Mouse (Mus musculus): Measurements from ENCODE around the gene Mast4.

Mast4 gene

DNA sequence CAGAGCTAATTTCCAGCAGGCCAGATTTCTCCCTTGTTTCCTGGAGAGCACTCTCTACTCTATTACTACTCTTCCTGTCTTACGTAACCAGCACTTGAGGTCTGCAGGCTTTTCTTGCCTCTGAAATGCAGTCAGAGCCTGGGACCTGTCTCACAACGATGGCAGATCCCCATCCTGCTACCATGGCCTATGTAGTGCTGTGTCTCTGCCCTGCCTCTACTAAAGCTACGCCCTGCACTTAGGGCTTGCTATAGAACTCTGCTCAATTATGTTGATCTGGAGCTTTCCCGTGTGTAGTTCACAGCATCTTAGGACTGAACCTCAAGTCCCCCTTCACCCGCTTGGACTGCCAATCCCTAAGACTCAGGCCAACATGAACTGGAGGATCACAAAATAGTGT, 150.7 kb downstream of the Mast4 start:
- peak; percentile 76 for DNase-seq

DNA sequence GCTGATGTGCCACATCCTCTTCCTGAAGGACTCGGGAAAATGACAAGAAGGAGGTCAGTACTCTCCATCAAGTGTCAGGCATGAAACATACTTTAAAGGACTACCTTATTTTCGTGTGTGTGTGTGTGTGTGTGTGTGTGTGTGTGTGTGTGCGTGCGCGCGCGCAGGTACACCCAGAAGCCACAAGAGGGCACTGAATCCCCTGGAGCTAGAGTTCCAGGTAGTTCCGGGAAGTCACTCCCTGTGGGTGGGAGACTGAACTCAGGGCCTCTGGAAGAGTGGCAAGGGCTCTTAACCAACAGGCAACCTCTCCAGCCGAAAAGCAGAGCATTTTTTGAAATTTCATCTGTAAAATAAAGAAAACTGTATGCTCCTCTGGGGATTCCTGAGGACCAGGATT, 152.5 kb downstream of the Mast4 start:
- no peak for DNase-seq

DNA sequence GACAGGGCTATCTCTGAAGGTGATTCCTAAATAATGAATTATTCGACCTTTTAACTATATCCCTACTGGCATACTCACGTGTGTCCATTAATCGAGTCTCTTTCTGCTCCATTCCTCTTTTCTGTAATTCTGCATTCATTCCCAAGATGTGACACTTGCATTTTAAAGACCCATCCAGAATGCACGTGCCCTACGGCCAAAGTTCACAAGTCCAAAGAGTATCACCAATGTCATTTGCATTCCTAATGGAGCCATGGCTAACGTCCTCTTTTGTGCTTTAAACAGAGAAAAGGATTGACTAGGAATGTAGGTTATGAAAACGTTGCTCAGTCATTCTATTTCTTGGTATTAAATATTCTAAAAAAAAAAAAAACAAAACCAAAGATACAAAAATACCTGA, 157.4 kb downstream of the Mast4 start:
- peak; percentile 66 for DNase-seq

DNA sequence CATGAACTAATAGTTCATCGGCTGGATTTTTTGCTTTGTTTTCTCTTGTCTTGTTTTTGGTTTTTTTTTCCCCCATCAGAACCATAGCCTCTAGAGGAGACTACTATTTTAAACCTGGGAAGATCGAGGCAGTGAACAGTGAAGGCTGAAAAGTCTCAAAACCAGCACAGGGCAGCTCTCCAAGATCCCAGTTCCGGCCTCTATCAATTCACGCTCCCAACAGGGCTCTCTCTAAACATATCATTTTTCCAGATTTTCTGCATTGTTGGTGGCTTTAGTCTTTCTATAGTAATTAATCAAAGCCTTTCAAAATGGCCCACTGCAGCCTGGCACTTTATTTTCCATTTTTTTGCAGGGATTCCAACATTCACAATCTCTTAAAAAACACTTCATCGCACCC, 159.9 kb downstream of the Mast4 start:
- DNase-seq, result peak; percentile 92

DNA sequence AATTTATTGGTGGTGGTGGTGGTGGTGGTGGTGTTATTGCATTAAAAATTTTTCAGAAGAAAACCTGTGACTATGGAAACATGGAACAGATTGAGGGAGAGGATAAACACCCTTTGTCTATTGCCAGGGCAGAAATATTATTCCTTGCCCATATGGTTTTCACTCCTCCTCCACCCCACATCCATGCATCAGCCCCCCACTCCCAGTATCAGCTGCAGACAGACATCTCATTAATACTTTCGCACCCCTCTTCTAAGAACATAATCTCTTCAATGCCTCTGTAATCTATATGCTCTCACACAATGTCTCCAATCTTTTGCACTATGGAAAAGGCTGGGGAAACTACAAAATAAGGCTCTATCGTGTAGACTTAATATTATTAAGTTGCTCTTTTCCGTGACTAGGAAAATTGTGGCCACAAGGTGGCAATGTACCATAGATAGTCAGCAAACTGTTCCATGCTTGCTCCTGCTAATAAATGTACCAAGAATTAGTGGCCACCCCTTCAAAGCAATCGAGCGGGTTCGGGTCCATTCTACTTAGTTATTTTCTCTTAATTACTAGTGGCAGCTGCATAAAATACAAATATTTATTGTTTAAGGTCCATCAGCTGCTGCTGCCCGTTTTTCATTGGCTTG, 160.6 kb downstream of the Mast4 start:
- DNase-seq, result peak; percentile 91

DNA sequence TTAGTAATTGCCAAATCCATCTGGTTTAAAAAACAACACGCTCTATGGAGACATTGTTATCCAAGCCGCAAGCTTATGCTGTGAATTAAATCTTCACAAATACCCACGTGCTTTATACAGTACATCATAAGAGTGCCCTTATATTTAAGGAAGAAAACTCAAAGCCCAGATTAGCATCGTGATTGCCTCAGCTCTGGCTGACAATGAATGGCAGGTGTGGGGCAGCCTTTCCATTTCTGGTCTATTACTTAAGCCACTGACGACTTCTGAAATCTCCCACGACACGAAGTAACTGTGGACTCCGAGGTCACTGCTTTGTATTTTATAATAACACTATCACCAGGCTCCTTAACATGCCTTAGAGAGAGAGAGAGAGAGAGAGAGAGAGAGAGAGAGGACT, 182.4 kb downstream of the Mast4 start:
- DNase-seq, result peak; percentile 46

DNA sequence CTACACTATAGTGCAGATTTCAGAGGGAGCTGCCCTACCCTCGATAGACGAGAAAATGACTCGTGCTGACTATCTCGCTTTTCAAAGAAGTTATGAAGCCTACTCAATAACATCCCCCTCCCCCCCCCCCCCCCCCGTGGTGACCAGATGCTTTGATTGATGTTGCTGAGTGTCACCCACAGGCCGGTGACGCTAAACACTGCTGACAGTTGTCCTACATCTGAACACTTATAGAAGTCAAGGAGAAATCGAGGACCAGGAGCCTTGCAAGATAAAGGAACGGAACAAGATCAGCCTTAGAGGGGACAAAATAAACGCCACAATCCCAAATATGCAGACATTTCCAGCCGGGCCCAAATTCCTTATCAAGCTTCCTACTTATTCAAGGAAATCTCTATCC, 183.1 kb downstream of the Mast4 start:
- DNase-seq, result peak; percentile 27

DNA sequence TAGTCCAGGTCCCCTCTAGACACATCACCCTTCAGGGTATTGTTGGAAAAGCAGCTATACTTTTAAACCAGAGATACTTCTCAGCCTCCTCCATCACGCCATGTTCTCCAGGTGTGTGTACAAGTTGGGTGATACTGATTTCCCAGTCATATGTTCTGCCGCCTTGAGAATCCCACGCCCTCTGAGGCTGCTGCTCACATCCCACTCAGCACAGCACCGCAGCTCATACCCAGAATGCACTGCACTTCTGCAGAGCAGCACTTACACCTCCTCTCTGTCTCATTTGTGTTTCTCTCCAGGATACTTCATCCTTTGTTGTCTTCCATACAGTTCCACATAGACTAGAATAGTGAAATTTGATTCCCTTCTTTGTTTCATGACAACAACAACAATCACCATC, 183.6 kb downstream of the Mast4 start:
- peak; percentile 34 for DNase-seq

DNA sequence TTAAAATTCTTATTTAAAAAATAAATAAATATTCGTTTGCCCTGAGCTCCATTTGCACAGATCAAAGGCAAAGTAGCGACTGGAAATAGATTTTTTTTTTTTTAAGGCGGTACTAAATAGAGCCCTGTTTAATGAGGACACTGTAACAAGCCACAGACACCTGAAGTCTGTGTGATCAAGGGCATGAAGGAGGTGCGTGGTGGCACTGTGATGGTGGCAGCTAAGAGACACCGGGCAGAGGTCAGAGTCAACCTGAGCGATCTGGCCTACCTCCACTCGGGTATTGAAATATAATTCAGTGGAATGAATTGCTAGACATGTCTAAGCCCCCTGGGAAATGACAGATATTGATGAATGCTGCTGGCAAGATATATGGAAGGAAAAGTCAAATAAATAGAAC, 184.9 kb downstream of the Mast4 start:
- DNase-seq, result peak; percentile 76

DNA sequence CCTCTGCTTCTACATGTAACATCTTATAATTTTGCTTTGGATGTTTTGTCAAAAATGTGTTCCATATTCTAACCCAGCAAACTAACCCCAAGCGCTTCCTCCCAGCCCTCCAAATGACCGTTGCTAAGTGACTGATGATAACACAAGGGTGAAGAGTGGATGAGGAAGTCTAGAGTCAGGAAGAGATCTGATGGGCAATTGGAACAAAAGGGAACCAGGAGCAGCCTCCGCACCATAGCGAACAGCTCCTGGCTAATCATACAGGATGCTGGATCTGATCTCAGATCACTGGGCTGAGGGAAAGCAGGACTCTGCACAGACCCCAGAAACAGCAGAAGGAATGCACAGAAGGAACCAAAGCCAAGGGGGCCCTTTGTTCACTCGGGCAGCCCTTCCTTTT, 190.0 kb downstream of the Mast4 start:
- peak; percentile 35 for DNase-seq

DNA sequence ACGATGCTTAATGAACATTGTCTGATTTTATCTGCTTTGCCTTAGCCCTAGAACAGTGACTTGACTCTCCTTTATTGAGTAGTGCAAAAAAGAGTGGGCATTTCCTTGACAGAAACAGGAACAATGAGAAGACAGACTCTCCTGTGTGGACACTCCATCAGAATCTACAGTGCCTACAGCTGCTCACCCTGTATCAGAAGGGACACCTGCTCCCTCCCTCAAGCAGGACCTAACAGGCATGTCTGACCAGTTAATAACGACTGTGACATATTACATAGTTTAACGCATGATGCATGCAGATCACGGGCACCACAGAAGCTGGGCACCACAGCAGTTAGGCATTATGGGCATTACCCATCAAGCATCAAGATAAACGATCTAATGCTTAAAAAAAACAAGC, 193.0 kb downstream of the Mast4 start:
- DNase-seq, result peak; percentile 51

DNA sequence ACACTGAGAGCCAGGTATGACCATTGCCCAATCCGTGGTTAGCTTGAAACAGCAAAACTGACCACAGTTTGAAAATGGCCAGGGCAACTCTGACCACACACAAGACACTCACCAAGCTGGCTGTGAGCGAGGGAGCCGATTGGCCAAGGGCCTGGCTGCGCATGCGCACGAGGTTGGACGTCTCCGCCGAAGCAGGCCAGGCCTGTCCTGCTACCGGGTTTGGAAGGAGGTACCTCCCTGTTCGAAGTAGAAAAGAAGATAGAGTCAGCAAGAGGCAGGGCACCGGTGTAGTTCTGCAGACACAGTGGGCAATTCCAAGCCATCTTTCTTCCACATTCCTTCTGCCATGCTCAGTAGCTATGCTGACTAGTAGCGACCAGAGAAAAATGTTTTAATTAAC, 194.2 kb downstream of the Mast4 start:
- DNase-seq, result peak; percentile 55

DNA sequence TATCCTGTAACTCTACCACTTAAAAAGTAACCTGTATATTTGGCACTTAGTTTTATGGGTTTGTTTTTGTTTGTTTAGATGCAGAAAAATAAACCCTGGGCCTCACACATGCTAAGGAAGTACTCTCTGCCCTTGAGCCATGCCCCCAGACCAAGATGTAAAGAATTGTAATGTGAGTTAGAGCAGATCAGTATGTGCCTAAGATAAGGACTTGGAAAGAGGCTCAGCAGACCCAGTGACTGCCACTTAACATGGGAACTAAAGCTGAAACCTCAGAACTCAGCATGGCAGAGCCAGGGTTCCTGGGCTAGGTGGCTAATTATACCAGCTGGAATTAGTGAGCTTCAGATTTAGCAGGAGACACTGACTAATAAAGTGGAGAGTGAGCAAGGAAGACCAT, 196.0 kb downstream of the Mast4 start:
- peak; percentile 81 for DNase-seq

DNA sequence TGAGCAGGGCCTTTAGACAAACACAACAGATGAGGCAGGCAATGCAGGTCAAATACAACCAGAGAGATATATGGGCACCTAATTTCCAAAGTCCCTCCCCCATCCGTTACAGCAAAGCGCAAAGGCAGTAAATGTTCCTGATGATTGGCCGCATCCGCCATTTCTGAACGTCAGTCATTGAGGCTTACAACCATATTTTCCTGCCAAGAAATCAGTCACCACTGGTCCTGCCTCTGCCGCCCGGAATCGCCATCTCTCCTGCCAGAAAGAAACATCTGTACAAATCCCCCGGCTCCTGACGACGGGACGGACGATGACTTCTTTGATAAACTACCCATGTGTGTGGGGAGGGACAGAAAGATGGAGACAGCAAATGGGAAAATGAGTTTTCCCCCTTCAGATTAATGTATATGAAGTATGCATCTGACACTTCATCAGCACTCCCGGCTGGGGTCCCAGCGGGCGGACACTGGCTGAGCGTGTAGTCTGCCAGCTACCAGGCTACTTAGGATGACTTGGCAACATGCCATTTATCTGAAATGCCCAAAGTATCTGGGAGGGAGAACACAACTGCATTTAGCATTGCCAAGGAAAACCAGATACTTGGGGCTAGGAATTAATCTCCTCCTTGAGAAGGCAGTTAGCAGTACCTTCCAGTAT, 198.9 kb downstream of the Mast4 start:
- DNase-seq, result peak; percentile 89

DNA sequence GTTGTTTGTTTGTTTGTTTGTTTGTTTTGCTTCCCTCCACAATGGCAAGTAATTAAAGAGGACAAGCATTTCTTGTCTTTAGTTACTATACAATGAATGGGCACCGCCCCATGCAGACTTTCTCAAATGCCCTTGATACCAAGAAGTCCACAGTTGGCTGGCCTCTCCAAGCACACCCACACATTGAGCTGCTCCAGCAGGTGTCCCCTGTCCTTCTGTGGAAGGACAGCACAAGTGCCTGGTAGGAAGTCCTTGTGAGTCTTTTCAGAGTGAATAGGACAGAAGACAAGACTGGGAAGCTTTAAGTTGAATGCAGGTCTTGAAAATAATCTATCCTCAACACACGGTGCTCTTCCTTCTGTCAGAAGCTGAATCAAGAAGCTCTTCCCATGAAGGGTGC, 202.5 kb downstream of the Mast4 start:
- peak; percentile 67 for DNase-seq

DNA sequence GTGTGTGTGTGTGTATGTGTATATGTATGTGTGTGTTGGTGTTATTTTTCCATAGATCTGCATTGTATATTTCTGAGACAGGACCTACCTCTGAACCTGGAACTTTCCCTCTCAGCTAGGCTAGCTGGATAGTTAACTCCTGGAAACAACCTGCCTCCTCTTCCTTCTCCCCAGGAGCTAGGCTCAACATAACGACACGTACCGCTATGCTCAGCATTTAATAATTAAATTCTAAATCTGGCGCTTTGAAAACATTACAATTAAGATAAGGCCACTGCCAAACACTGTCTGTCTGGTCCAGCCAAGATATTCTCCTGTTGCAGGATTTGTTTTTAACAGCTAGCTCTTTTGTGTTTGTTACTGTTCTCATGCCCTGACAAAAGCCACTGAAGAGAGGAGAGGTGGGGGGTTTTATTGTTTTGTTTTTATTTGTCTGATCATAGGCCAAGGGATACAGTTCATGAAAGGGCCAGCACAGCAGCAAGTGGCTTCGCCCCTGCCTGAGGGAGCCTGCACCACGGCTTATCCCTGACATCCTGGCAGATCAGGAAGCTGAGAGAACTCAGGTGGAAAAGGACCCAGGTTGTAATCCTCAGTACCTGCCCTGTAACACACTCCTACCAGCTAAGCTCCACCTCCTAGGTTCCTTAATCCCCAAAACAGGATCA, 205.0 kb downstream of the Mast4 start:
- peak; percentile 87 for DNase-seq

DNA sequence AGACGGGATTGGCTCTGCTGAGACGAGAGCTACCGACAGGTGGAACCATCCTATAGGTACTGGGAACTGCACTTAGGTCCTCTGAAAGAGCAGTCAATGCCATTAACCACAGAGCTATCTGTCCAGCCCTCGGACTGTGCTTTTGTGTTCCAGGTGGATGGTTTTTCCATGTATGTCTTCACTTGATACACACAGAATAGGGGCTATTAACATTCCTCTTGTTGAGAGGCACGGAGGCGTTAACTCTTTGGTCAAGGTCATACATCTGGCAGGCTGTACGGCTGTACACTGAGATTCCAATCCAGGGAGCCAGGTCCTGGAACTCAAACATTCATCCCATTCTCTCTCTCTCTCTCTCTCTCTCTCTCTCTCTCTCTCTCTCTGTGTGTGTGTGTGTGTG, 205.6 kb downstream of the Mast4 start:
- DNase-seq, result peak; percentile 88

DNA sequence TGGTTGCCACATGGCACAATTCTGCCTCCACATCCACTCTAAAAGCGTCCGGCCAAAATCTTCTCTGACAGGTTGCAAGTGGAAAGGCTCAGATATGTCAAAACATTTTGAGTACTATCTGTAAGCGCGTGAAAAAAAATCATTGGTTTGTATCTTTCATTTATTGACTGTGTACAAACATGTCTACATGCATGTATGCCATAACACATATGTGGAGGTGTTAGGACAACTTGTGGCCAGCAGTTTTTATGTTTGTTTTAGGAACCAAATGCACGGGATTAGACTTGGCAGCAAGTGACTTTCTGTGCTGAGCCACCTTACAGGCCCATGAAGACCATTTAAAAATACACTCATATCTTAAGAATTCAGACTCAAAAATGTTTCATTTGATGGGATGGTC, 206.7 kb downstream of the Mast4 start:
- DNase-seq, result peak; percentile 74

DNA sequence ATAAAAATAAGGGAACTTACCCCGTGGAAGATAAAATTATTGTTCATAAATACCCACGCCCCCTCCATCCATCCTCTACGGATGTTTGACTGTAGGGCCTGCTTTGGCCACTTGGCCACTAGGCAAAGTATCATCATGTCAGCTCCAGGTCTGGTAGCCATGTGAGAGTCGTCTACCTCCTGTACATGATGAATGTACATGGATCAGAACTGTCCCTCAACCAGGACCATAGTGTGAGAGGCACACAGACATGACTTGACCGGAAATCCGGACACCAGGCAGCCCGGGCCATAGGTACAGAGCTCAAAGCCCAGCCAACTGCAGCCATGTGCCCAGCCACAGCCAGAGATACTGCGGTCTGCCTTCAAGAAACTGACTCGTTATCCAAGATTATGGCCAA, 210.6 kb downstream of the Mast4 start:
- DNase-seq, result peak; percentile 64

DNA sequence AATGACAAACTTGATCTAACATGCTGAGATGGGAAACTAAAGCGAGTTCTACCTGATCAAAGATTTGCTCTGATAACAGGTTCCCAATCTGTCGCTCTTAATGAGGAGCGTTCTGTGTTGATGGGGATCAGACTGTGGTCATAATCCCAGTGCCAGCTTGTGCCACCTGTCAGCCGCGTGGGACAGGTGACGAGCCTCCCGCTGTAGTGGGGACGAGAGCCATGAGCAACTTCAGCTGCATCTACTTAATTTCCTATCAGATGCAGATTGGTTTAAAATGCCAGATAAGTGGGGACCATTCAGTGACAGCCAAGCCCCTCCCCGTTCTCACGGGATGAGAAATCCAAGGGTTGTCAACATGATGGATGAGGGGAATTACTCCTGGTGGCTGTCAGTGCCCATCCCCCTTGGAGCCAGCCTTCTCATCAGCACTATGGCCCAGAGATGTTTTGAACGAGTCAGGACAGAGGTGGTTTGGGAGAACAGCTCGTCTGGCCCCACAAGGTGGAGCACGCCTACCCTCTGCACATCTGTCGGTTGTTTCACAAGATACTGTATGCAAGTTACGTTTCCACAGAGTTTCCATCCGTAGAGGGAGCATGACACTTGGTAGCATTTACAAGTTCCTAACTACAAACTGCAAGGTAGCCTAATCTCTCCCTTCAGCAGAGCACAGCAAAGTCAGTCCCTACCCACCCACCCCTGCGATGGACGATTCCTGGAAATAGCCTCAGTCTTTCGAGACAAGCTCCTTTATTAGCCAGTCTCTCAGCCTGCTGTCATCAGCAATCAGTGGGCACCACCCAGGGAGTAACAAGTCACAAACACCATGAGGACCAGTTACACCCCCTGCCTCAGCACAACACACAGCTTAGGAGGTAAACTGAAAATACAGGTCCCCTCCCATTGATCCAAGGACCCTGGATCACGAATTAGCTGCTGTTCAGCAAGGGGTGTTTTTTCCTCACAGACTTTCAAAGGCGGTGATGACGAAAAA, 212.2 kb downstream of the Mast4 start:
- peak; percentile 87 for DNase-seq

DNA sequence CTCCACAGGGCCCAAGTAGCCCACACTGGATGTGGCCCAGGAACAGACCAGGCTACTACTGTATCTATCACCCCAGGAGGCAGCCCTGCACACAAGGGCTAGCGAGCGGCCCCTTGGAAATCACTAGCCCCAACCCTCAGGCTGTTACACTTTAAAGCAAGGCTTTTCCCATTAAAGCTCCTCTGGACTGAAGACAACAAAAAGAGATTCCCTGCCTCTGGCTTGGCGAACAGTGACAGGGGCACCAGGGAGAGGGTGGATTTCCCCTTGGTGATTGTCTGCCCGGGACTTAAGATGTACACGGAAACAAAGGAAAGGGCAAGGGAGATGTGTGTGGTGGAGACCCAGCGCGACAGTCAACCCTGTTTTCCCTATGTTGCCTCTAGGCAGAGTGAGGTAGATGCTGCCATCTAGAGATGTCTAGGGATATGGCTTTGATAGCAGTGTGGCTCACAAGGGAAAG, 213.6 kb downstream of the Mast4 start:
- peak; percentile 89 for DNase-seq

DNA sequence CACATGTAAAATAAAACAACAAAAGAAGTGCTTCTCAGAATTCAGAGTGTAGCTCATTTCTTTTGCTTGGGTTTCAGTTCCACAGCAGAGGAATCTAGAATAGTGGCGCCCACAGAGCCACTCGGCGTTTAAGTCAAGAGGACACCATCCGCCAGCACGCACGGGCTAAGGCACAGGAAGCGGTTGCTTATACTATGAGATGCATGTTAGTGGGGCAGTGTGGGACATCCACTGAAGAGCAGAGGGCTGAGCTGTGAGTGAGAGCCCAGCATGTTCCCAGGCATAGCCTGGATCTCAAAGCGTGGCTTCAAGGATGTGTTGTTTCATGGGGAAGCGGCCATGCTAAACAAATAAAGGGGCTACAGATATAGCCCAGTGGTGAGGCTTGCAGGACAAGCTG, 214.6 kb downstream of the Mast4 start:
- DNase-seq, result peak; percentile 56

DNA sequence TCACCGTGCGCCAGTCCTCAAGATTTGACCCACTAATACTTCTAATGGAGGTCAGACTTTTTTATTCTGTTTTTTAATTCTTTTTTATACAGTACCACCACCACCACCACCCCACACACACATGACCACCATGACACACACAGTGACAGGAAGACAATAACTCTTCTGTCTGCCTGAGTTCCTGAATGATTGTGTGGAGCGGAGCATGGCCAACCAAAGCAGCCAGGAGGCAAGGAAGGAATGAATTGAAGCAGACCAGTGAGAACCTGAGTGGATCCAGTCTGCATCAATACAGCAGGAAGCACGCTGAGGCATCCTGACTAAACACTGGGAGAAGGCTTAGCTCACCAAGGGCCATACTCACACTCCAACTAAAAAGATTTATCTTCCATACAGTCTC, 219.2 kb downstream of the Mast4 start:
- DNase-seq, result peak; percentile 21

Measured in heart, adult 11 months (tissue).